Mouse (Mus musculus) erythroblast, embryonic 14.5 days (primary cell): Measurements from ENCODE around the gene Col6a6.

Experiments used
- GATA1 ChIP-seq: IDR thresholded peaks from 2 replicates; pipeline ENCODE4 v1.6.1; 2012; ENCODE audit warnings: low read length, inconsistent platforms, mixed read lengths
- TAL1 ChIP-seq: IDR thresholded peaks from 3 replicates; pipeline ENCODE4 v1.6.1; 2012; ENCODE audit warnings: low read length, inconsistent platforms, mixed read lengths

GRCm38 (mm10) chr9:105831291-105831690 is 3.3 kb upstream of the Col6a6 start:
- TF ChIP-seq GATA1 (no peak), TAL1 (no peak)
